Comparison of ENCODE assay signal across 33 mouse cellular contexts in the genomic region with DNA sequence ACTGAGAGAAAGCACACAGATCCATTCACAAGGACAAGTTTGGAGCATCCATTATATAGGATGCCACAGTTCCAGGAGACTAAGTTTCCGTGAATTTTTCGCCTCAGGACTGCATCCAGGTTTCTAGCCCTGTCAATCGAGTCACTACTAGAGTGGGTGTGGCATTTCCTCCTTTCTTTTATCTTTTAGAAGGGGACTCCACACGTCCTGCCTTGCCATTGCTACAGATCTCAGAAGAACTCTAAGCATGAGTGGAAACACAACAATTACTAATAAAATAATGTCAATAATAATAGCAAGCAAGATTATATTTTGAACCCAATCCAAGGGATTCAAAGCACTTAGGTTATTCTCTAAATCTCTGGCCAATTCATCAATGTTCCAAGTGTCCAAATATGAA. TPM values are rescaled to one million over a fixed set of nuclear protein-coding genes. Genes with fewer than 3 reads are reported as not detected.
"Had no signal": no experiment of that assay in that cellular context is flagged by ENCODE, and none has a peak within 500 bp of the region (broad histone marks: within the 10 kb centered on the region; RNA-seq: fewer than 3 reads in every experiment).

No protein-coding gene starts in this region.

- H3K4me1 ChIP-seq: embryonic facial prominence, embryonic 10.5 days; embryonic facial prominence, embryonic 12.5 days; embryonic facial prominence, embryonic 13.5 days; embryonic facial prominence, embryonic 15.5 days; forebrain, embryonic 10.5 days; forebrain, embryonic 12.5 days; forebrain, embryonic 13.5 days; forebrain, embryonic 15.5 days; heart, embryonic 10.5 days had no signal

- H3K27ac ChIP-seq: embryonic facial prominence, embryonic 10.5 days; embryonic facial prominence, embryonic 12.5 days; embryonic facial prominence, embryonic 13.5 days; embryonic facial prominence, embryonic 15.5 days; forebrain, embryonic 10.5 days; forebrain, embryonic 12.5 days; forebrain, embryonic 13.5 days; forebrain, embryonic 15.5 days; gastrocnemius, adult 2 months; heart, adult 2 months; heart, embryonic 10.5 days had no signal

- H3K36me3 ChIP-seq: embryonic facial prominence, embryonic 10.5 days; embryonic facial prominence, embryonic 12.5 days; embryonic facial prominence, embryonic 13.5 days; embryonic facial prominence, embryonic 15.5 days; forebrain, embryonic 10.5 days; forebrain, embryonic 12.5 days; forebrain, embryonic 15.5 days; heart, embryonic 10.5 days had no signal

- H3K4me3 ChIP-seq: embryonic facial prominence, embryonic 10.5 days; embryonic facial prominence, embryonic 12.5 days; embryonic facial prominence, embryonic 13.5 days; embryonic facial prominence, embryonic 15.5 days; erythroblast, embryonic 14.5 days; forebrain, embryonic 10.5 days; forebrain, embryonic 12.5 days; forebrain, embryonic 13.5 days; forebrain, embryonic 15.5 days; gastrocnemius, adult 2 months; heart, adult 2 months; heart, embryonic 10.5 days had no signal

- H3K9me3 ChIP-seq: embryonic facial prominence, embryonic 12.5 days; embryonic facial prominence, embryonic 15.5 days; forebrain, embryonic 12.5 days; forebrain, embryonic 13.5 days; forebrain, embryonic 15.5 days; heart, embryonic 10.5 days had no signal

- DNase-seq: cerebellum, adult 9-10 months; cerebellum, adult 9-11 months; cerebellum, postnatal 14 days; cerebellum, postnatal 25 days; cerebellum, postnatal 36 days; embryo, embryonic 11 days; forebrain, postnatal 0 days; gastrocnemius, adult 2 months; gastrocnemius, postnatal 10 days; gastrocnemius, postnatal 14 days; gastrocnemius, postnatal 25 days; gastrocnemius, postnatal 36 days; heart, adult 11 months; heart, adult 18-20 months; heart, adult 2 months had no signal

- H3K27me3 ChIP-seq: embryonic facial prominence, embryonic 12.5 days; embryonic facial prominence, embryonic 13.5 days; embryonic facial prominence, embryonic 15.5 days; forebrain, embryonic 12.5 days; forebrain, embryonic 13.5 days; forebrain, embryonic 15.5 days had no signal

- H3K9ac ChIP-seq: embryonic facial prominence, embryonic 12.5 days; embryonic facial prominence, embryonic 13.5 days; embryonic facial prominence, embryonic 15.5 days; forebrain, embryonic 12.5 days; forebrain, embryonic 13.5 days; forebrain, embryonic 15.5 days; forebrain, postnatal 0 days had no signal

RNA-seq across cellular contexts. Expression of a gene that starts 8.1 kb away (rescaled TPM):
- total RNA-seq: common myeloid progenitor, adult 5-6 weeks; forebrain, postnatal 0 days; granulocyte monocyte progenitor cell, adult 5-6 weeks; heart, adult 18-20 months; heart, adult 2 months had no signal
- polyA plus RNA-seq: cortical plate, adult 2 months; embryonic facial prominence, embryonic 10.5 days; embryonic facial prominence, embryonic 11.5 days; embryonic facial prominence, embryonic 12.5 days; embryonic facial prominence, embryonic 13.5 days; erythroblast, embryonic 14.5 days; forebrain, embryonic 10.5 days; forebrain, embryonic 11.5 days; forebrain, embryonic 12.5 days; forebrain, embryonic 13.5 days; forebrain, embryonic 14.5 days; forebrain, embryonic 15.5 days; forebrain, embryonic 16.5 days; forebrain, postnatal 0 days; frontal cortex, adult 2 months; heart, adult 2 months; heart, embryonic 10.5 days had no signal
